Mouse (Mus musculus): ENCODE data around the gene Adamts16. TPM values are rescaled to one million over a fixed set of nuclear protein-coding genes. Genes with fewer than 3 reads are reported as not detected.
"Not testable (repeated sequence)": the region's sequence is repeated elsewhere in the genome, so short reads cannot be mapped to it uniquely, and the experiment has no call there.

Adamts16 gene
- total RNA-seq (2021) = under 1 TPM; 0.24 to 0.29 TPM
- long read RNA-seq, experiment 1 = 0 reads
- long read RNA-seq, experiment 2 = 0 reads

DNA sequence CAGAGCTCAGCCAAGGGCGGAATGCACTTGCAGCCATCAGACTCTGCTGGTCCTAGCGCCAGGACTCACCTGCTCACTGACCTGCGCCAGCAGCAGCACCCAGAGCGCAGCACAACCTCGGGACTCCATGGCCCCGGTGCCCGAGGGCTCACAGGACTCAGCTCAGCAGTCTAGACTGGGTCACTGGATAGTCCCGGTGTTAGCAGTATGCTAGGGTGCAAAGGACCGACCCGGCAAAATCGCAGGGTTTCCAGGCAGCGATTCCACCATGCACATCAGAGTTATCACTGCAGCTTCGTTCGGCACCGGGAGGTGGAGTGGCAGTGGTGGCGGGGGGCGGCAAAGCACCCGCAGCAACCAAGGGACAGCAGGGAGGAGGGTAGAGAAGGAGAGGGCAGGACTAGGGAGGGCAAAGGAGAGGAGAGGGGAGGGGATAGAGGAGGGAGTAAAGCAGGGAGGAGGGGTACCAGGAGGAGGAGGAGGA, at the start of gene Adamts16:
Gene Adamts16 (minus strand): TSS at position 391 of the 484 bp plus-strand sequence.
- intact Hi-C loops (cut with DNase I) = loop anchor here (2.0 to 10.0 kb wide), 2 partner anchors 159 to 227 kb away; no protein-coding TSS in a partner anchor
- no peak for DNase-seq

DNA sequence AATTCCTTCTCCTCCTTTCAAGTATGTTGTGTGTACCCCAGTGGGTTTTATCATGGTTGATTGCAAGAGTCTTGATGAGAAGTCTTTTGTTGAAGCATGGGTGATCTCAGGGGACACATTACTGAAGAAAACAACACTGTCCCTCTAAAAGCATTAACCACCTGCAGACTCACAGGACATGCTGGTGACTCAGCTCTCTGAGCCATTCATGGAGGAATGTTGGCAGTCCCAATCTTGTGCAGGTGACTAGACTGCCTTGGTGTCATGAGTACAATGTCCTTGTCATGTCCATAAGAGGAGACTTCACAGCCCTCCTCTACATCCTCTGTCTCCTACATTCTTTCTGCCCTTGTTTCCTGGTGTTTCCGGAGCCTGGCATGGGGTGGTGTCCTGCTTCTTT, 45.5 kb upstream of the Adamts16 start:
- intact Hi-C loops (cut with DNase I) = no loop called here
- DNase-seq = peak in 1 of 2 experiments; percentile 5

DNA sequence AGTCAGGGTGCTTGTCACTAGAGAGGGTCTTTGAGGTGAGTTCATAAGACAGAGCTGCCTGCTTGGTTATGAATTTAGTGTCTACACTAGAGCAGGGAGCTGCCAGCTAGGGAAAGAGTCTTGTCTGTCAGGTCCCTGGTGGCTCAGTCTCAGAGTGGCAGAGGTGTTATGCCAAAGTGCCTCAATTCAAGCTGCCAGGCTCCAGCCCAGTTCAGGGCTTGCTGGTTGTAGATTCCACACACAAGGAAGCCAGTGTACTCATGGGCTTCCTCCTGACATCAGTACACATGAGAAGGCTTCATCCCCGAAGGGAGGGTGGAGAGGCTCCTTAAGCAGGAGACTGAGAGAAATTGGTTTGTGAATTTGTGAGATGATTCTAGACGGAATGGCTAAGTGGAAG, 43.4 kb upstream of the Adamts16 start:
- DNase-seq = peak in 1 of 2 experiments; percentile 5
- intact Hi-C loops (cut with DNase I) = no loop called here

GRCm38 (mm10) chr13:70883891-70884890, 42.6 kb upstream of the Adamts16 start:
- intact Hi-C loops (cut with DNase I) = no loop called here
- peak; percentile 78 for DNase-seq

GRCm38 (mm10) chr13:70879971-70880370, 38.4 kb upstream of the Adamts16 start:
- DNase-seq; intact Hi-C loops (cut with DNase I): not testable (repeated sequence)

GRCm38 (mm10) chr13:70877550-70877913, 35.9 kb upstream of the Adamts16 start:
- intact Hi-C loops (cut with DNase I) = no loop called here
- no peak for DNase-seq

GRCm38 (mm10) chr13:70876648-70877549, 35.3 kb upstream of the Adamts16 start:
- intact Hi-C loops (cut with DNase I) = no loop called here
- no peak for DNase-seq

- no peak for DNase-seq
Observed at GRCm38 (mm10) chr13:70875411-70875949, 33.9 kb upstream of the Adamts16 start.

DNA sequence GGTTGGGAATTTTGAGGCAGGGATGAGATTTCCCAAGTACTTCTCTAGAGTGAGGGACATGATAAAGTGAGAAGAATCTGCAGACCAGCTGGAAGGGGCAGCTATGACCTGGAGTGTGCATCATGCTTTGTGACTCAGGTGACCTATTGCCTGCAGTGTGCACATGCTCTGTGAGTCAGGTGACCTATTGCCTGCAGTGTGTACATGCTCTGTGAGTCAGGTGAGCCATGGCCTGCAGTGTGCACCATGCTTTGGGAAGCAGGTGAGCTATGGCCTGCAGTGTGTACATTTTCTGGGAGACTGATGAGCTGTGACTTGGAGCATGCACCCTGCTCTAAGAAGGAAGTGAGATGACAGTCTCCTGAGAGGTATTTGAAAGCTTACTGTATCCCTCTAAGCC, 33.1 kb upstream of the Adamts16 start:
- intact Hi-C loops (cut with DNase I) = no loop called here
- DNase-seq = no peak

More at GRCm38 (mm10) chr13:70875411-70875949, 33.9 kb upstream of the Adamts16 start:
- intact Hi-C loops (cut with DNase I) = no loop called here

- DNase-seq; intact Hi-C loops (cut with DNase I): not testable (repeated sequence)
Observed at GRCm38 (mm10) chr13:70873851-70874250, 32.2 kb upstream of the Adamts16 start.

DNA sequence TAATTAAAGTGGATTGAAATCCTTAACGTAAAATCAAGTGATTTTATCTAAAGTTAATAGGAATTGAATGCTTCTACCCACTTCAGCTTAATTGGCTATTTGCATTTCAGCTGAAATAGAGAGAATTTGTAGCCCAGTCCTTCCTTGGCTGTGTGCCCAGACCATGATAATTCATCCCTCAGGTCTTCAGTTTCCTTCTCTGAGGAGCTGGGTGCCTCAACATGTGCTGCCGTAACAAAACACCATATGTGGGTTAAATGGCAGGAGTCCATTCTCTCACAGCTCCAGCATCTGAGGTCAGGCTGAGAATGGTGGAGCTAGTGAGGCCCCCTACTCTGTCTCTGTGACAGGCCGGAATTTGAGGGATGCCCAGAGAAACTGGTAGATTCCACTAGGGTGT, 29.4 kb upstream of the Adamts16 start:
- intact Hi-C loops (cut with DNase I) = no loop called here
- DNase-seq = no peak

DNA sequence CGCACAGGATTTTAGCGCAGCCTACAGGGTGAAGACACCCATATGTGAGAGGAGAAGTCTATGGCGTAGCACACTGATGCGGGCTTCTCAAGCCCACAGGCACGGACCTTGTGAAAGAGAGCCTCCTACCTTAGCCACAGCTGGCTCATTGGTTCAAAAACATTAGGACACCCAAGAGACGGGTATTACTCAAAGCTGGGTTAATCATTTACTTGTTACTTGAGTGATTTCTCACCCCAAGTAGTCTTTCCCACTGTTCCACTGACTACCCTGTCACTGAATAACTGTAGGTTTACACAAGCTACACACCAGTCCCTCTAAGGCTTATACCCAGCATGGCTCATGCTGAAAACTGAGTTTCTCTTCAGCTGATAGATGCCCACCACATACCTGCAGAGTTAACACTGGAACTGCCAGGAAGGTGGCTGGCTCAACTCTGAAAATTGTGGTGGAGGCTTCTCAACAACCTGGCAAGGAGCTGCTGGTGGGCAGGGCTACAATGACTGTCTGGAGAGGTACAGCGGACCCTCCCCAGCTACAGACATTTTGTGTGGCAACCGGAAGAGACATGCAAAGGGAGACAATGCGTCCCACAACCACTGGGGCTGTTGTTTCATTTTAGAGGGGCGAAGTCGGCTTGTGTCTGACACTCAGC, 25.5 kb upstream of the Adamts16 start:
- DNase-seq = no peak
- intact Hi-C loops (cut with DNase I) = no loop called here

DNA sequence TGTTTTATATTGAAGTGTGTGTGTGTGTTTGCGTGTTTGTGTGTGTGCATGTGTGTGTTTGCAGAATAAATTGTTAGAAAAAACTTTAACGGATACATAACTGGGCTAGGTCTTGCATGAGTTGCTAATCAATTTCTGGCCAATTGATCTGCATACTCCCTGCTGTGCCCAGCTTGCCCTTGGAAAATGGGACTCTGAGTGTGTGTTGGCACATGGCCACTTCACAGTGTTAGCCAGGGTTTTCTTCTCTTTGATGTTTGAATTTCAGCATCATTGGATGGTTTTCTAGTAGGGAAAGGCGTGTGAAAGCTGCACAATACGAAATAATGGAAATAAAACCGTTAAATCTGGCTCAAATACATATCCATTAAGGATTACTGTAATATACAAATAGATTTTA, 24.3 kb upstream of the Adamts16 start:
- intact Hi-C loops (cut with DNase I) = no loop called here

DNA sequence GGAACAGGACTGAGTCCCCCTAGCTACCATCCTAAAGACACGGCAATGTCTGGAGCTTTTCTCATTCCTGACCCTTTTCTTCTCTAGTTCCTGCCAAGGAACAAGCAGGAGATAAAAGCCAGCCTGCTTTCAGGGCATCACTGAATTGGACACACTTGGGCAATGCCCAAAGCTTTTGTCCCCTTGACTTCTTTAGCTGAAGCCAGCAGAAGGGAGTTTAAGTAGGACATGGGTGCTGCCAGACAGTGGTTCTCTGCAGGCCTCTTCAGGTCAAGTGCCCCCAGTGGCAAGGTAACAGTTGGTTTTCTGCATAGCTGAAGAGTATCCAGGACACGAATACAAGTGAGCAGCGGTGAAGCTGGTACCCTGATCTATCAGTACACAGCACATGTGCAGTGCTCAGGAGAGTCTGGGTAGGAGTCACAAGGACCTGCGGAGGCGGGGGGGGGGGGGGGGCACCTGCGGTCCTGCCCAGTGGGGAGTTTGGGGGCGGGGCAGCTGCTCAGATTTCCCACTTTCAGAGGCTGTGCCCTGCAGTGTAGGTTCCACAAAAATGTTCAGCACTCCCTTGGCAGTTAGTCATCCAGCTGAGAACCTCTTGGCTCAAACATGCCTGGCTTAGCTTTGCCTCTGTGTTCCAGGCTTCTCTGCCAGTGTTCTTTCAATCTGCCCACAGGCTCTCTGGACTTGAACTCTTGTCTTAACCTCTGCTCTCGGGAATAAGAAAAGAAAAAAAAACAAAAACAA, 20.7 kb upstream of the Adamts16 start:
- DNase-seq = peak in 1 of 2 experiments; percentile 14

More for the DNA sequence above, 24.3 kb upstream of the Adamts16 start:
- no peak for DNase-seq

GRCm38 (mm10) chr13:70853601-70854000, 12.0 kb upstream of the Adamts16 start:
- DNase-seq = no peak
- intact Hi-C loops (cut with DNase I) = no loop called here

More for the DNA sequence above, 20.7 kb upstream of the Adamts16 start:
- intact Hi-C loops (cut with DNase I) = no loop called here

GRCm38 (mm10) chr13:70846933-70847332, 5.3 kb upstream of the Adamts16 start:
- DNase-seq = no peak
- intact Hi-C loops (cut with DNase I) = loop anchor here (10.0 kb wide), 1 partner anchor 232 kb away; no protein-coding TSS in a partner anchor

DNA sequence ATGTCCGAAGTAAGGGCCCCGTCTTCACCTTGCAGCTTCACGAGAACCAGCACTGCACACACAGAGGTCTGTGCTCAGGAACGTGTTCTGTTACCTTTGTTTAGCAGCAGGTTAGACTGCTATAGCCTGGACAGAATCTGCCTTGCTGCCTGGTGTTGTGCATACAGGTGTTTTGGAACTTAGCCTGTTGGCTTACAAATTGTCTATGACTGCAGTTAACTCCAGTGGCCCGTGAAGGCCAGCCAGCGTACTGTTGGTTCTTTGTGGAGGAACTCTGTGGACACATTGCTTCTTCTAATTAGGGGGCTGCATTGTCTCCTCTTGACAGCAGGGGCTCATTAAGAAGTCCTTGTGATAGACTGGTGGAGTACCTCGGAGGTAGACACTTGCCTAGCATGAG, 3.9 kb upstream of the Adamts16 start:
- DNase-seq = no peak
- intact Hi-C loops (cut with DNase I) = loop anchor here (10.0 kb wide), 1 partner anchor 231 kb away; no protein-coding TSS in a partner anchor

GRCm38 (mm10) chr13:70842126-70842525, 515 bp upstream of the Adamts16 start:
- no peak for DNase-seq
- intact Hi-C loops (cut with DNase I) = loop anchor here (10.0 kb wide), 1 partner anchor 227 kb away; no protein-coding TSS in a partner anchor

DNA sequence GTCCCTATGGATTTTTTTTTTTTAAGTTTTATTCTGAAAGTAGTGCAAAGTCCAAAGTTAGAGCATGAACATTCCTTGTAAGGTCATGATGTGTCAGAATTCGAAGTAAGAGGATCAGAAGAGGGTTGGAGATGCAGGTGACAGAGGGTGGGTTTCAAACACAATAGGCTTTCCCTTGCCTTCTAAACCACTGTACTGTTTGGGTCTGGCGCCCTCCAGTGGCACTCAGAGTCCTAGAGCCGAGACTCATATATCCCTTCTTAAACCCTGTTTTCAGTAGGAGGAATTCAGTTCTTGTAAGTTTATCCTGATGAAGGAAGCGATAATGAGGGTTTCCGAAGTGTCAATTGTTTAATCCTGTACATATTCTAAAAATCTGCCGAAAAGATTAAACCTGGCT, 1.4 kb downstream of the Adamts16 start:
- peak; percentile 65 to 79 for DNase-seq
- intact Hi-C loops (cut with DNase I) = loop anchor here (1.0 to 10.0 kb wide), 3 partner anchors 161 to 225 kb away; no protein-coding TSS in a partner anchor

Measured in heart, postnatal 14 days (tissue).